Mouse (Mus musculus) embryonic fibroblast, embryonic 13.5 days (primary cell): Measurements from ENCODE around the gene Sptbn1. TPM values are rescaled to one million over a fixed set of nuclear protein-coding genes. Genes with fewer than 3 reads are reported as not detected.
A peak's percentile ranks its signal among the peaks of the same experiment; 100 is the strongest.

Experiments
- H3K27ac ChIP-seq: 2 replicates; pipeline ENCODE4 v1.5.1; 2012; ENCODE audit warnings: low read length, control low read depth, inconsistent platforms; ENCODE audit not compliant: insufficient read depth
- H3K4me1 ChIP-seq: 2 replicates; pipeline ENCODE4 v1.6.1; 2011; ENCODE audit warnings: low read length; ENCODE audit not compliant: control insufficient read depth, insufficient read depth
- H3K4me3 ChIP-seq: 2 replicates; pipeline ENCODE4 v1.5.1; 2011; ENCODE audit warnings: mild to moderate bottlenecking, control low read depth, low read length; ENCODE audit not compliant: insufficient read depth
- CTCF ChIP-seq: IDR thresholded peaks from 2 replicates; pipeline ENCODE4 v1.5.1; 2011; ENCODE audit warnings: mild to moderate bottlenecking, control low read depth, low read length, moderate library complexity, borderline replicate concordance; ENCODE audit not compliant: insufficient read depth
- POLR2A ChIP-seq: IDR thresholded peaks from 2 replicates; pipeline ENCODE4 v1.6.1; 2011; ENCODE audit warnings: low read depth, mild to moderate bottlenecking, control low read depth, low read length, moderate library complexity
- polyA plus RNA-seq: library from polyadenylated mRNA; stranded (reverse); fragments of >200 nt; gene quantifications from 2 replicates; pipeline ENCODE4 v1.2.4, GENCODE M21; 2011; ENCODE audit warnings: low read depth; ENCODE audit not compliant: missing spikeins, insufficient read length

The Sptbn1 gene
- polyA plus RNA-seq, 1 experiment, result 268 TPM

- TF ChIP-seq CTCF, result no peak
- no peak for TF ChIP-seq POLR2A
- H3K27ac ChIP-seq, result no peak overlapping the region
- H3K4me1 ChIP-seq, result no peaks in the 10 kb centered on the region
- no peak overlapping the region for H3K4me3 ChIP-seq
These were observed 7.6 kb upstream of the Sptbn1 start for GRCm38 (mm10) chr11:30275436-30276031.

- no peak for TF ChIP-seq POLR2A
- no peak for TF ChIP-seq CTCF
- Histone ChIP-seq H3K4me1 (no peaks in the 10 kb centered on the region), H3K4me3 (no peak overlapping the region), H3K27ac (no peak overlapping the region; the same call in 1 of the 2 replicates)
These were observed 1.5 kb upstream of the Sptbn1 start for GRCm38 (mm10) chr11:30269524-30269923.

- TF ChIP-seq POLR2A (no peak), CTCF (no peak)
- Histone ChIP-seq H3K4me1 (no peaks in the 10 kb centered on the region), H3K27ac (peak overlapping the region; percentile 59)
These were observed 837 bp upstream of the Sptbn1 start for GRCm38 (mm10) chr11:30268648-30269375.

GRCm38 (mm10) chr11:30267036-30267891, 711 bp downstream of the Sptbn1 start:
- Histone ChIP-seq H3K4me1 (no peaks in the 10 kb centered on the region), H3K27ac (peak overlapping the region; percentile 73), H3K4me3 (peak overlapping the region; percentile 98)
- TF ChIP-seq POLR2A (no peak), CTCF (no peak)

More at GRCm38 (mm10) chr11:30268648-30269375, 837 bp upstream of the Sptbn1 start:
- H3K4me3 ChIP-seq, result peak overlapping the region; percentile 66

- H3K27ac ChIP-seq, result no peak overlapping the region
- TF ChIP-seq CTCF, result no peak
- no peak for TF ChIP-seq POLR2A
- no peaks in the 10 kb centered on the region for H3K4me1 ChIP-seq
- peak overlapping the region; percentile 98 for H3K4me3 ChIP-seq
These were observed 1.3 kb downstream of the Sptbn1 start for GRCm38 (mm10) chr11:30266691-30267035.

- Histone ChIP-seq H3K27ac (peak overlapping the region; percentile 46), H3K4me3 (peak overlapping the region; percentile 80), H3K4me1 (peaks cover 3% of the 10 kb centered on the region; the same call in 1 of the 2 replicates)
- TF ChIP-seq POLR2A, result no peak
These were observed 2.3 kb downstream of the Sptbn1 start for GRCm38 (mm10) chr11:30265666-30266065.

GRCm38 (mm10) chr11:30263627-30264026, 4.3 kb downstream of the Sptbn1 start:
- no peak for TF ChIP-seq CTCF
- no peak for TF ChIP-seq POLR2A
- Histone ChIP-seq H3K4me3 (no peak overlapping the region), H3K27ac (0 out of 2 replicates have a peak overlapping the region, but pooled peaks have one; percentile 3), H3K4me1 (peaks cover 5% of the 10 kb centered on the region; the same call in 1 of the 2 replicates)

GRCm38 (mm10) chr11:30258739-30259350, 9.1 kb downstream of the Sptbn1 start:
- H3K4me1 ChIP-seq, result peaks cover 16% of the 10 kb centered on the region
- TF ChIP-seq CTCF (no peak), POLR2A (no peak)

GRCm38 (mm10) chr11:30257812-30258211, 10.2 kb downstream of the Sptbn1 start:
- Histone ChIP-seq H3K27ac (peak overlapping the region; percentile 3; the same call in 1 of the 2 replicates), H3K4me3 (no peak overlapping the region), H3K4me1 (peaks cover 16% of the 10 kb centered on the region)
- TF ChIP-seq CTCF (no peak), POLR2A (no peak)

More at GRCm38 (mm10) chr11:30258739-30259350, 9.1 kb downstream of the Sptbn1 start:
- H3K27ac ChIP-seq, result no peak overlapping the region
- no peak overlapping the region for H3K4me3 ChIP-seq
